Mouse (Mus musculus): ENCODE results near the gene Dnajc27.

Gene Dnajc27

DNA sequence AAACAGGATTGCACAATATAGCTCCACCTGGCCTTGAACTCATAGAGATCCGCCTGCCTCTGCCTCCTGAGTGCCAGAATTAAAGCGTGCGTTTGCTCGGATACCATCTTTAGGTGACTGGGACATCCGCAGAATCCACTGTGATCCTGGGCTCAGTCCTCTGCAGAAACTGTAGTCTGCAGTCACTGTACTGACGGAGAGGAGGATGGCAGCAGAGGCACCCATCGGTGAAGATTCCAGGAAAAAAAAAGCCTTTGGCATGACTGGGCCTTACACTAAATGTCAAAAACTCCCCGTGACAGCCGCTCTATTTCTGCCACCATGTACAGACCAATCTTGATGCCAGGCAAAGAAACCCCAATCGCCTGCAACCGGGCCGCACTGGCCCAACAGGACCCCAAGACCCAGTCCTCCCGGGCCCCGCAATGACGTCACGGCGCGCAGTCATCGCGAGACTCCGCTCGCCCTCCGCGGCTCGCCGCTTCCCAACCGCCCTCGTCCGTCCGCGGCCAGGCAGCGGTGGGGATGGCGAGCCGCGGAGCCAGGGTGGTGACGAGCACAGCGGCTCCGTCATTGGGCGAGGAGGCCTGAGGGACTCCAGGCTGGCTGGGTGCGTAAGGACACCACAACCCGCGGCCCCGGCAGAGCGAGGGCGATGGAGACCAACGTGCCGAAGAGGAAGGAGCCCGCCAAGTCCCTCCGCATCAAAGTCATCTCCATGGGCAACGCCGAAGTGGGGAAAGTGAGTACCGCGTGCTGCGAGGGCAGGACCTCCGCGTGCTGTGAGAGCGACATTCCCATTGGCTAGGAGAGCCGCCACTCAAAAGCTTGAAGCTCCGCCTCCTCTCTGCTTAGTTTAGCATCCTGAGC is at the start of gene Dnajc27:
Gene Dnajc27, plus strand, starts transcription at position 452 of the 870 bp plus-strand sequence.
- peak; percentile 92 for DNase-seq (ENCODE audit: low spot score)

DNA sequence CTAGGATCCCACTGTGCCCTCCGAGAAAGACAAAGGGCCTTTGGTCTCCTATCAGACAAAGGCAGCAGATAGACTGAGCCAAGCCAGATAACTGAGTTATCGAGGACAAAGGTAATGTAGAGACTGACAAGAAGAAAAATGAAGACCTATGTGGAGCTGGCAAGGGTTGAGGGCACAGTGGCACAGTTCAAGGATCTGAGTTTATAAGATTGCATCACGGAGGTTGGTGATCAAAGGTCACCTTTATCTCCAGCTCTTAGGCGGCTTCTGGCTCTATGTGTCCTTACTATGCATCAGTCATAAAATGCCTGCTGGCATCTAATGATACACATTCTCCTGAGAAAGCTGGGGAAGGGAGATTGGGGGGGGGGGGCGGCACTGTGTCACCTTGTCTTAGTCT is 46.2 kb upstream of the Dnajc27 start:
- no peak for DNase-seq (ENCODE audit: low spot score)

- DNase-seq (ENCODE audit: low spot score): no peak
These were observed 44.9 kb upstream of the Dnajc27 start for GRCm38 (mm10) chr12:4037511-4037910.

- DNase-seq (ENCODE audit: low spot score): peak; percentile 86
These were observed 44.0 kb upstream of the Dnajc27 start, which contains the start of gene Efr3b for GRCm38 (mm10) chr12:4038061-4039041. Gene Efr3b (minus strand): TSS chr12:4038915.

GRCm38 (mm10) chr12:4039046-4039445 is 43.3 kb upstream of the Dnajc27 start:
- no peak for DNase-seq (ENCODE audit: low spot score)

GRCm38 (mm10) chr12:4042411-4042810 is 40.0 kb upstream of the Dnajc27 start:
- no peak for DNase-seq (ENCODE audit: low spot score)

GRCm38 (mm10) chr12:4045992-4046391 is 36.4 kb upstream of the Dnajc27 start:
- DNase-seq (ENCODE audit: low spot score): no peak

DNA sequence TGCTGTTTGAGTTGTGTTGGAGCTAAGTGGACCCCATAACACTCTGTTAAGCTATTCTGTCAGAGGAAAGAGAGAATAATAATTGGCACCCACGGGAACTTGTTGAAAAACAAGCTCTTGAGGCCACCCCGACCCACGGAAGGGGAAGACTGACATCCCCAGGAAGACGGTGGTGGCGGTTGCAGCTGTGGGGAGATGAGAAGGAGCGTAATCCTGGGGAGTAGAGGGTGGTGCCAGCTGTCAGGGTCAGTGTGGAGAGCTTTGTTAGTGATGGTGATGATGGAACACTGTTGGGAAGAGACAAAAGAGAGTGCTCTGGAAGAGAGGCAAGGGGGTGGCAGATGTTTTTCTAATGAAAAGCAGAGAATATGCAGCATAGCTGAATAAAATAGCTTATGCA is 34.4 kb upstream of the Dnajc27 start:
- DNase-seq (ENCODE audit: low spot score): no peak

- DNase-seq (ENCODE audit: low spot score): no peak
These were observed 31.4 kb upstream of the Dnajc27 start for GRCm38 (mm10) chr12:4050861-4051425.

DNA sequence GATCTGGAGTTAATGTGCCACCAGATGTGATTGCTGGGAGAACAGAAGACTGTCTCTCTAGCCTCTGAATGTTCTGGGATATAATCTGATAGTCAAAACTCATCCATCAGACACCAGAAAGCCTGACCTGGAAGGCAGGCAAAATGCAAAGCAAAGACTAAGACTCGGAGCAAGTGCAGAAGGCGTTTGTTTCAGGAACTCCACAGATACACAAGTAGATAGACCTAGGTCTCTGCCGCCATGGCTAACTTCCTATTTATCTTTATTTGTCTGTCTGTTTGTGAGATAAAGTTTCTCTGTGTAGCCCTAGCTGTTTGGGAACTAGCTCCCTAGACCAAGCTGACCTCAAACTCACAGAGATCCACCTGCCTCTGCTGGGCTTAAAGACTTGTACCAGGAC is 28.7 kb upstream of the Dnajc27 start:
- DNase-seq (ENCODE audit: low spot score): no peak

DNA sequence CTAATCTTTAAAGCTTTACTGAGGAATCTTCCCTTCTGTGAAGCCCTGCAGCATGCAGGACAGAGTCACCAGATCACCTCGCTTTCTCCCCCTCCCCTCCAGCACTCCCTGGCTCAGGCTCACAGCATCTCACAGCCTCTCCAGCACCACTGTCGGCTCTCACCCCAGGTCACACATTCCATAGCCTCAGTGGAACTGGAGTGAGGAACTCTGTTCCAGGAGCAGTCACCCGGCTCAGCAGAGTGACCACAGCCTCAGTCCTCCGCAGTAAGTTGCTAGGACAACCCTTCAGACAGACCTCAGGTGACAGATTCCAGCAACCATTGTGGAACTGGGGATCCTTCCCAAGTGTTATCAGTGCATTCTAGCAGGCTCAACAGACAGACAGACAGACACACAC is 27.5 kb upstream of the Dnajc27 start:
- no peak for DNase-seq (ENCODE audit: low spot score)

- DNase-seq (ENCODE audit: low spot score): no peak
These were observed 24.1 kb upstream of the Dnajc27 start for GRCm38 (mm10) chr12:4058321-4058720.

DNA sequence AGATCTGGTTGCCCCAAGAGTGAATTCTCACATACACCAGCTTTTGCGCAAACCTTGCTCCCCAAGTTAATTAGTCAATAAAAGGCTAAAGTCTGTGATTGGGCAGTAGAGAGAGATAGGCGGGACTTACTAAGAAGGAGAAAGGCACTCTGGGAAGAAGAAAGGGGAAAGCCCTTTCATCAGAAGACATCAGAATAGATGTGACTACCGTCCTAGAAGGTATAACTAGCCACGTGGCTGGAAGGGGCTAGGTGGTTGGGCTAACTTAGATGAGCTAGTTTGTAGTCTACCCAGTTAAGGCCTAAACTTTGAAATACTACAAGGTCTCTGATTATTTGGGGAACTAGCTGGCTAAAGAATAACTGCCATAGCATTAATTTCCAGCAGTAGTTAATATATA is 22.7 kb upstream of the Dnajc27 start:
- DNase-seq (ENCODE audit: low spot score): no peak

- DNase-seq (ENCODE audit: low spot score): no peak
These were observed 16.9 kb upstream of the Dnajc27 start for GRCm38 (mm10) chr12:4065498-4065897.

- DNase-seq (ENCODE audit: low spot score): no peak
These were observed 16.4 kb upstream of the Dnajc27 start for GRCm38 (mm10) chr12:4065944-4066343.

GRCm38 (mm10) chr12:4066681-4067459 is 15.5 kb upstream of the Dnajc27 start:
- DNase-seq (ENCODE audit: low spot score): no peak

GRCm38 (mm10) chr12:4068551-4068950 is 13.8 kb upstream of the Dnajc27 start:
- DNase-seq (ENCODE audit: low spot score): no peak

DNA sequence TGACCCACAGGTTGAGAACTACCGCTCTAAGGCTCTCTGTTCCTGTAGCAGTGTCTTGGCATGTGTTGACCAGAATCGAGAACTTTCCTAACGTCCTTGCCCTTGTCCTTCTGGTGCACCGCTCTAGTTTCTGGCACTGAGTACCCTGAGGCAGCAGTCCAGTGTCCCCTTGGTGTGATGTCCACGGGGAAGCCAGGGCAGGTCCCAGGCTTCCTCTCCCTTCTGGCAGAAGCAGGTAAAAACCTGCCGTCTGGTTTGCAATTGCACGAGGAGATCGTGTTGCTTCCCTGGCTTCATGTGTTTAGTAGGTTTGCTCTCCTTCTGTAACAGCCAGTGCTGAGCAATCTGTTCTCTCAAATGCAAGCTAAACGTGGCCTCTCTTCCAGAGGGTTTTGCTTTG is 10.7 kb upstream of the Dnajc27 start:
- no peak for DNase-seq (ENCODE audit: low spot score)

DNA sequence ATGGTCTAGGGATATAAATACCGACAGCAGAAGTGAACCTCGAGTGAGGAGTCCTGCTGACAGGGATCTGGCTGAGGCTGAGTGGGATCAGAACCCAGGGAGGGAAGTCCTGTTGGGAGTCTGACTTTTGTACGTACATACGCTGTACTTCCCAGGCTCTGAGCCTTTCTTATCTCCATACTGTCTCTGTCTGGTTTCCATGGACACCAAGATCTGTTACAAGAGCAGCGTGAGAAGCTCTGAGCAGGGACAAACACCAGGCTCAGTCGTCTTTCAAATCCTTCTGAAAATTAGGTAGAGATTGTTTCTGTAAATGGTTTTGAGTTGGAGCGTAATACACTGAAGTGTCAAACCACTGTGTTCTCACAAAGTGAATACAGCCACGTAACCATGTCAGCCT is 7.0 kb upstream of the Dnajc27 start:
- DNase-seq (ENCODE audit: low spot score): no peak

DNA sequence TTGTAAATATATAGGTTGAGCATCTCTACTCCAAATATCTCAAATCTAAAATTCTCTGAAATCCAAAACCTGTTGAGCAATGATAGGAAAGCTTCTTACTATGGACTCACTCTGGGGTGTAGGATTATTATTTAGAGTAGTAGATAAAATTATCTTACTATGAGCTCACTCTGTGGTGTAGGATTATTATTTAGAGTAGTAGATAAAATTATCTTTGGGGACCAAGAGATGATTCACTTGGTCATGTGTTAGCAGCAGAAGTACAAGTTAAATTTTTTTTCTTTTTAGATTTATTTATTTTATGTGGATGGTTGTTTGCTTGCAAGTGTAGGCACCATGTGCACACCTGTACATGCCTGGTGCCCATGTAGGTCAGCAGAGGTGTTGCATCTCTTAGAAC is 6.0 kb upstream of the Dnajc27 start:
- no peak for DNase-seq (ENCODE audit: low spot score)

DNA sequence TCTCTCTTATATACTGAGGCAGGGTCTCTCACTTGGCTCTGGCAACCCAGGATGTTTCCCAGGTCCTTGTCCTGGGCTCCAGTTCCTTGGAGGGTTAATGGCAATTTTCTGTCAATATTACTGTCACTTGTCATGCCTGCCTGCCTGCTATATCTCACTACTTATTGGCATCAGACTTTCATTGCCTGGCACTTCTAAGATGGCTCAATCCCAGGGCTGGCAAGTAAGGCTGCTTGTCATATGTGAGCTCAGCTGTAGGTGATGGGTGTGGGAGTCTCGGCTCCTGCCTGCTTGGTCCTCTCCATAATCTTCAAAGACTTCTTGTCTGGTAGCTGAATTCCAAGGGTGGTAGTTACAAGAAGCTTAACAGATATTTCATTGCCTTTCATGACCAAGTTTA is 4.3 kb upstream of the Dnajc27 start:
- DNase-seq (ENCODE audit: low spot score): no peak

DNA sequence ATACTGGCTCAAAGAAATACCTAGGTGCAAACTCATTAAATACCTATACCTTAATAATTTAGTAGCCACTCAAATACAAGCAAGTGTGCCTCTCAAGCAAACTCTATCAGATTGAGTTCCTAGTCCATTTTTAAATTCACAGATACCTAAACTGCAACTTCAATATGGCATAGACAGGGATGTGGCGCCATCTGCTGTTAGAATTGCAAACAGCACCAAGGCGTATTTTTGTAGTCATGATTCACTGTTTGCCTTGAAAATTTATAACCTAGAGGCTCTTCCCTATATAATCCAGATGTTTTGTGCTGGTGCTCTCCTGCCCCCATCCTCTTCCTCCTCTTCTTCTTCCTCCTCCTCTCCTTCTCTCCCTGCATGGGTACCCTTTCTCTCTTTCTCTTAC is 2.1 kb upstream of the Dnajc27 start:
- DNase-seq (ENCODE audit: low spot score): peak; percentile 56

All from yolk sac, embryonic 10.5 days (tissue).